Mouse (Mus musculus) erythroblast, adult 5-6 weeks (primary cell): ENCODE results near the gene Hist1h2af. TPM values are rescaled to one million over a fixed set of nuclear protein-coding genes. Genes with fewer than 3 reads are reported as not detected.

Experiments
- ATAC-seq: replicated peaks from 2 replicates; pipeline ENCODE4 v1.8.0; 2016; ENCODE audit warnings: moderate number of reproducible peaks, mild to moderate bottlenecking, moderate TSS enrichment, inconsistent platforms; ENCODE audit not compliant: poor library complexity, low FRiP score, severe bottlenecking
- total RNA-seq, 2 experiments: library from RNA; stranded (forward) in 1 of 2; stranded (reverse) in 1 of 2; fragments of 150-400 nt in 1 of 2; fragments of 200-764, 138-1000 nt in 1 of 2; gene quantifications; 2 replicates each; pipeline versions ENCODE4 v1.2.3 to v1.2.4; 2015 to 2017; ENCODE audit warnings: low replicate concordance in 2 of 2

Hist1h2af gene
- total RNA-seq, 2 experiments from 2014 or later: 32.7 to 1,298 TPM

DNA sequence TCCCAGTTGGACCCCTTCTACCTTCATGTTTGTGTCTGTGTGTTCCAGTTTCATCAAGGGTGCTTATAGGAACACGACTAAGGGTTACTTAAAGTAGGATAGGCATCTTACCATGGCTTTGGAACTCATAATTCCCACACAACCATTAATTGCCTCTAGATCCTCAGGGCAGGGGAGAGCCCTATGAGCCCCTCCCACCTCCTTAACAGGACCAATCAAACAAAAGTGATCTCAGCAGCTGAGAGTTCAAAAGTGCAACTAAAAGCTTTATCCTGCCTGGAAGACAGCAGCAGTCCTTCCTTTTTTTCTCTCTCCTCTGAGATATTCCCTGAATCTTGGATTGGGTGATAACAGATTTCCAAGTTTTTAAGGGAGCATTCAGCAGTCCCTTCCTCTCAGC is 23.6 kb upstream of the Hist1h2af start:
- ATAC-seq: no peak

- ATAC-seq: no peak
These were observed 20.2 kb upstream of the Hist1h2af start for GRCm38 (mm10) chr13:23513517-23513916.

- no peak for ATAC-seq
These were observed 18.4 kb upstream of the Hist1h2af start for GRCm38 (mm10) chr13:23515281-23515680.

DNA sequence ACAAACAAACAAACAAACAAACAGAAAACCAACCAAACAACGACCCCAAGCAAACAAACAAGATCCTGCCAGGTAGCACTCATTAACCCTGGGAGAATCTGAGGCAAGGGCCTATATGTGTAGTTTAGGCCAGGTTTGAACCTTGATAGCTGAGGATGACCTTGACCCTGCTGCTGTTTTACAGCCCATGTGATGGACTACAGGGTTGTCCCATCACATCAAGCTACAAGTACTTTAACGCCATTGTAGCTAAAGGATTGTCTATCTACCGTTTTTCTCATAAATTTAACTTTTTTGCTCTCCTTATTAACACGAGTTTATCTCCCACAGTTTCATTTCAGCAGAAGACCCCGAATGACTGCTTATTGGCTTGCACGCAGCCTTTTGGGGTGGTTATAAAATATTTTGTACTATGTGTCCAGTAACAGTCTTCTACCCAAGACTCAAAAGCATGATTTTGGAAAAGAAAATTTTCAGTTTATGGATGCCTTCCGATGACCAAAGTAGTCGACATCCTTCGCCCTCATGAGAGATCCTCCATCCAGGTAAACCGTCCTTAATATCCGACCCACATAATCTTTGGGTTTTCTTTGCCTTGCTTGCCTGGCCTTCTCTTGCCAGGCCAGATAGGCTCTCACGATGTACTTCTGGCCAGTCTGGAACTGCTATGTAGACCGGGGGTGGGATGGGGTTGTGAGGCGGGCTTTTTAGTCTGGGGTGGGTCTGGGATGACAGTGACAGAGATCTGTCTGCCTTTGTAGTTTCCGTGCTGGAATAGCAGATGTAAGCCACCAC is 17.7 kb upstream of the Hist1h2af start:
- no peak for ATAC-seq

- peak; percentile 41 for ATAC-seq
These were observed 16.7 kb upstream of the Hist1h2af start for GRCm38 (mm10) chr13:23516822-23517602.

- peak; percentile 65 for ATAC-seq
These were observed 16.0 kb upstream of the Hist1h2af start for GRCm38 (mm10) chr13:23517603-23518294.

DNA sequence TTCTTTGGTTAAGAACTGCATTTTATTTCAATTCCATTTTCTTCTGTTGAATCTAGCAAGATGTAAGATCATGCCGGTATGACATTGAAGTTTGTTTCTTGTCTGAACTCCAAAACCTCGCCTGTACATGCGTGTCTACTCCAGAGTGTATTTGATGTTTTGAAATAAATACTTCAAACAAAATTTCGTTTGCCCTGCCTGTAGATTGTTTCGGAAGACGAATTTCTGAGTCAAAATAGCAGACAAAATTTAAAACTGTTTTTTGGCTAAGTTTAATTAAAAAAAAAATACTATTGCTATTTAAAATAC is 15.5 kb upstream of the Hist1h2af start:
- ATAC-seq: peak; percentile 26

DNA sequence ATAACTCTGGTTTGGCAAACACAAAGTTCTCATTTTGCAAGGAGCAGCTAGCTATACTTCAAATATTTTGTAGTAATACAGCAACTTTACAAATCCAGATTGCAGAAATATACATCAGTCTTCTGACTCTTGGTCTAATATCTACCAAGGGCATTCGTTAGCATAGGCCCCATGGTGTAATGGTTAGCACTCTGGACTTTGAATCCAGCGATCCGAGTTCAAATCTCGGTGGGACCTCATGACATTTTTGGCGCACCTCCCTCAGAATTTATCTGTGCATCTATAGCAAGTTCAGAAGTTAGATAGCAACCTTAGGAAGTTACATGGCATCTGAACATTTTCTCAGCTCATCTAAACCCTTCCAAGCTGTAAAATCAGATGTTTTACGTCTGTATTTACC is 14.8 kb upstream of the Hist1h2af start:
- ATAC-seq: peak; percentile 60

DNA sequence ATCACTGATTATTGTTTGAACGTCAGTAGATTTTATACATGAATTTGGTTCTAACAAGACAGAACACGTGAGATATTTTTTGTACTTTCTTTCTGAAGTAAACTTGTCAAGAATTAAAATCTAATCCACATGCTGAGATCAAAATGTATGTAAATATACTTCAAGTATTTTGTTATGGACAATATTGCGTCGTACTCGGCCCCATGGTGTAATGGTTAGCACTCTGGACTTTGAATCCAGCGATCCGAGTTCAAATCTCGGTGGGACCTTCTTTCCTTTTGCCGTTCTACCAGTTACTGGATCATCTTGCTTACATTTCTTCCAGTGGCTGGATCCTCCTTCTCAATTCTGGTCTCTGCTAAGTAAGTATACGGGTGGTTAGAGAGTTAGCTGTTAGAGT is 14.3 kb upstream of the Hist1h2af start:
- ATAC-seq: peak; percentile 43

DNA sequence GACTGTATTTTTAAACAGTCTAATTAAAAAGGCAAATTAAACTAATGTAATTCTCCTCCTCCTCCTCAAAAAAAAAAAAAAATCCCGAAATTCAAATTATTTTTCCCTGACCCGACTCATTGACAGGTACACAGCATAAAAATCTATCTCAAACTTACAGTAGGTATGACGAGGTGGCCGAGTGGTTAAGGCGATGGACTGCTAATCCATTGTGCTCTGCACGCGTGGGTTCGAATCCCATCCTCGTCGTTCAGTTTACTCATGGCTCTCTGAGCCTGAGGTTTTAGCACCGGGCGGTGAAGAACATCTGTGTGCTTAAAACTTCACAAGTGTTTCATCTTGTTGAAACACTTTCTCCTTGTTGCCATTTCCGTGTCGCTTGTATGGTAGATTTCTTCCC is 12.0 kb upstream of the Hist1h2af start:
- ATAC-seq: no peak

DNA sequence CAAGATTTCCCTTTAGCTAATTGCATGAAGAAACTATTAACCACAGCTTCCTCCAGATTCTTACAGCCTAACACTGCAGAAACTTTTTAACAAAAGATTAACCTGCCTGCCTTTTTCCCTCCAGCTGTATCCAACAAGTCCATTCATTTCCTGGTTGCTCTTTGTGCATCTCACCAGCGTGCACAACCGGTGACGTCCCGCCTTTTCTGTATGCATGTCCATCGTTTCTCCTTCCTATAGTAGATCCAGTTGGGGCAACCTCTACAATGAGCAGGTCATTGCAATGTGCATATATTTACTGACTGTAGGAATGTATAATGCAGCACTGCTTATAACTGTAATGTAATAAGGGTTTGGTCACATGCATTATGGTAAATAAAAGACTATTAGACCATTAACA is 9.7 kb upstream of the Hist1h2af start:
- no peak for ATAC-seq

GRCm38 (mm10) chr13:23524654-23525053 is 9.1 kb upstream of the Hist1h2af start:
- peak; percentile 73 for ATAC-seq

GRCm38 (mm10) chr13:23525901-23526300 is 7.8 kb upstream of the Hist1h2af start:
- no peak for ATAC-seq

- ATAC-seq: peak; percentile 54
These were observed 7.4 kb upstream of the Hist1h2af start for GRCm38 (mm10) chr13:23526312-23526711.

DNA sequence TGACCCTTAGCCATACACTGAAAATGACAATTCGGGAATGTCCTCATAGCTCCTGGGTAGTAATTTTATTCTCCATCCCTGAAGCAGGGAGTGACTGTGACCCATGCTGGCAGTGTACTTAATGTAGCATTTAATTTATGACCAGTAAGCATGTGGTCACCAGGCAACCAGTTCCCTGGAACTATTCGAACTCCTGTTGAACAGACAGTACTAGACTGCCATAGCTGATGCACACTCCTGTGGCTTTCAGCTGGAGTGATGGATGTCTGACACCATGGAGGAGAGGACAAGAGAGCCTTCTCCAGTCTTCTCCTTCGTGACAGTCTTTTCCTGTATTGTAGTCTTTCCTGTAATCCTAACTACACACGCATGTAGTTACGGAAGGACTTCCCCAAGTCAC is 4.7 kb upstream of the Hist1h2af start:
- no peak for ATAC-seq

- ATAC-seq: no peak
These were observed 4.1 kb upstream of the Hist1h2af start for GRCm38 (mm10) chr13:23529480-23530165.

- ATAC-seq: no peak
These were observed 3.4 kb upstream of the Hist1h2af start for GRCm38 (mm10) chr13:23530181-23530900.

GRCm38 (mm10) chr13:23530901-23531875 is 2.5 kb upstream of the Hist1h2af start, which contains the start of gene Hist1h4h:
Gene Hist1h4h (plus strand): TSS chr13:23531050.
- peak; percentile 58 for ATAC-seq
